Mouse (Mus musculus) activated CD4-positive, CD25-positive, alpha-beta regulatory T cell, adult 4 months (primary cell): Measurements from ENCODE around the gene Mef2a. TPM values are rescaled to one million over a fixed set of nuclear protein-coding genes. Genes with fewer than 3 reads are reported as not detected.

ENCODE experiments used
- ATAC-seq: one replicate; pipeline ENCODE4 v1.8.0; 2017
- polyA plus RNA-seq, 2 experiments: library from polyadenylated mRNA; unstranded; fragments of 100-300 nt; shearing (Covaris generic); gene quantifications; one replicate each; pipeline ENCODE4 v1.2.1; 2017

The Mef2a gene
- polyA plus RNA-seq, 2 experiments from 2014 or later = 10.5 to 11.3 TPM

DNA sequence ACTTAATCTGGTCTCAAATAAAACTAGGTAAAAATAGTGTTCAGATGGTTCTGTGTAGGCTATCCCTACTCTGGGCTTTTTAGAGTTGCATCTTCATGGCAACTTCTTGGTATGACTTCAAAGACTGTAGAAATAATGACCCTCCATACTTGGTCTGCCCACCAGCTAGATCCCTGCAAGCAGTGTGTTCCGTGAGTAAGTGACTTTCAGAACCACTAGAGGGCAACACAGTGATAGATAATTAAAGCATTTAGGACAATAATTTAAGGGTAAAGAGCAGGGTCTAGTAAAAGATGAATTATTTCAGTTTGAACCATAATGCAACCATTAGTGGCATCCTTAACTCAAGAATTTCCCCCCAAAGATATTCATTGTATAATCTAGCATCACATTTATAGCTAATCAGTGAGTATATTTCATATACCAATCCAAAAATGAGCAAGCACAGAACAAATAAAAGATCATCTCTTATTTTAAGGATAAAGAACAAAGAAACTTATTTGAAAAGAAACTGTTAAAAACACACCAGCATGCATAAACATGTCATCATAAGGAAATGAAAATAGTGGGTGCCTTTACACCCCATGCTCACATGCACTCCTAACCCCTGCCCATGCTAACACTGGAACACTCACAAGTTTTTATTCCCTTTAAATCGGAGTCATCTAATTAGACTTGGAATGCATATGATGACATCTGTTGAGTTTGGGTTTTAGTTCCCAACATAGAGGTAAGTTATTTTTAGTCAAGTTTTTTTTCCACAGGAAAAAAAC lies 129.4 kb downstream of the Mef2a start:
- ATAC-seq = no peak

DNA sequence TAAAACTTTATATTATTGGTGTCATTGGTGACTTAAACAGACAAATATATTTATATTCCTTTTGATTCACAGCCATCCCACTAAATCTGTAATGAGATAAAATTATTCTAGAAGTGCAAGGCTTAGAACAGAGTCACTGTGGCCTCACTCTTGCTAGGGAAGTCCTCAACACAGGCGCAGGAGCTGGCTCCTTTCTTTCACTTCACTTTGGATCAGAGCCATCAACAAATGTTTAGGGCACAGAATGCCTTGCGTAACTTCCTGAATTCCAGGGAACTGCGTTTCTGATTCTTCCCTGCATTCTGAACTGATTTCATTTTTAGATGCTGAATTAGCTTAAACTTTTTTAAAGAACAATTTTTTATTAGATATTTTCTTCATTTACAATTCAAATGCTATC lies 130.7 kb downstream of the Mef2a start:
- no peak for ATAC-seq

- ATAC-seq = no peak
Measured at GRCm38 (mm10) chr7:67237752-67238151, 134.9 kb downstream of the Mef2a start.

DNA sequence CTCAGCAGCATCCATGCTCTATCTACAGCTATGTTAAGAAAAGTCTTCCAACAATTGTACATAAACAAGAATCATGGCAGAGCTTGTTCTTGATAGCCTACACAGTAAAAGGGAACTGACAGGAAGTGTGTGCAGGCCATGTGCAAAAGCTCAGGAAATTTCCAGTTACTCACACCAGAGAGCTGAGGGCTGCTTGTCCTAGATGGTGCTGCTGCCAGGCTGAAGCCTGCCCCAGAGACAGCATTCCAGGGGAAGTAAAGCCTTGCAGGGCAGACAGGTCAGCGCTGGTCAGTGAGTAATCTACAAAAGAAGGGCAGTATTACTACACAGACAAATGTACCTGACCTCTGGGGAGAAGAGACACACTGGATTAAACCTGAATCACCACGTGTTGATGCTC lies 136.3 kb downstream of the Mef2a start:
- ATAC-seq = no peak

DNA sequence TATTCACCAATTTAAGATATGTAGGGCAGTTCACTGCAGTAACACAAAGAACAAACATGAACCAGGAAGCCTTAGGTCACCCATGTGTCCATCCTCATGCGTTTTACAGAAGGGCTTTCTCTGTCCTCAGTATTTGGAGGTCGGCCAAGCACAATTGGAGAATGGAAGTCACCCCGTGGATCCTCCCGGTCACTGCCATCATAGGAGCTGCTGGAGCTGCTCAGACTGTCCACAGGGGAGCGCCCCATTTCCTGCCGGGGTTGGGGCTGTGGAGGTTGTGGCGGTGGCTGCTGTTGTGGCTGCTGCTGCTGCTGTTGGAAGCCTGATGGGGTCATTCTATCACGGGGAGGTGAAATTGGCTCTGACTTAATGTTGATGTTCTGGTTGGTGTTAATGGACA lies 137.9 kb downstream of the Mef2a start:
- no peak for ATAC-seq

GRCm38 (mm10) chr7:67232504-67232903 lies 140.2 kb downstream of the Mef2a start:
- ATAC-seq = no peak

- no peak for ATAC-seq
Measured at GRCm38 (mm10) chr7:67230640-67231140, 142.0 kb downstream of the Mef2a start.

- ATAC-seq = no peak
Measured at GRCm38 (mm10) chr7:67230221-67230620, 142.4 kb downstream of the Mef2a start.

GRCm38 (mm10) chr7:67229701-67230100 lies 143.0 kb downstream of the Mef2a start:
- no peak for ATAC-seq

GRCm38 (mm10) chr7:67228891-67229602 lies 143.6 kb downstream of the Mef2a start:
- ATAC-seq = peak; percentile 73

GRCm38 (mm10) chr7:67228390-67228789 lies 144.3 kb downstream of the Mef2a start:
- ATAC-seq = no peak

DNA sequence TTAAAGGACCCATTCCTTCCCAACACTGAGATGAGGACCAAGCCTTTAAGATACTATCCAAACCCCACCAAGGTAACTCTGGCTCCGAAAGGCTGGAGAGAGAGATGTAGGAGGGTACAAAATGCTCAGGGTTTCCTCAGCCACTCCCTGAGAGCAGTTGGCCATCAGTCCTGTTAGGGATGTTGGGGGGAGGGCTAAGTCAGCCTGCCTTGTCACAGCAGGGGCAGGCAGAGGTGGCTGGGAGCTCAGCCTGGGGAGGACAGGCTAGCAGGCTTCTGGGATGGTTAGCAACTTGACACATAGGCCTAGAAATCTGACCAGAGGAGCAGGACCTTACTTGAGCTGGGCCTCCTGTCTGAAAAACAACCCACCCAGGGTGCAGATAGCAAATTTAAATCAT lies 145.1 kb downstream of the Mef2a start:
- ATAC-seq = no peak

DNA sequence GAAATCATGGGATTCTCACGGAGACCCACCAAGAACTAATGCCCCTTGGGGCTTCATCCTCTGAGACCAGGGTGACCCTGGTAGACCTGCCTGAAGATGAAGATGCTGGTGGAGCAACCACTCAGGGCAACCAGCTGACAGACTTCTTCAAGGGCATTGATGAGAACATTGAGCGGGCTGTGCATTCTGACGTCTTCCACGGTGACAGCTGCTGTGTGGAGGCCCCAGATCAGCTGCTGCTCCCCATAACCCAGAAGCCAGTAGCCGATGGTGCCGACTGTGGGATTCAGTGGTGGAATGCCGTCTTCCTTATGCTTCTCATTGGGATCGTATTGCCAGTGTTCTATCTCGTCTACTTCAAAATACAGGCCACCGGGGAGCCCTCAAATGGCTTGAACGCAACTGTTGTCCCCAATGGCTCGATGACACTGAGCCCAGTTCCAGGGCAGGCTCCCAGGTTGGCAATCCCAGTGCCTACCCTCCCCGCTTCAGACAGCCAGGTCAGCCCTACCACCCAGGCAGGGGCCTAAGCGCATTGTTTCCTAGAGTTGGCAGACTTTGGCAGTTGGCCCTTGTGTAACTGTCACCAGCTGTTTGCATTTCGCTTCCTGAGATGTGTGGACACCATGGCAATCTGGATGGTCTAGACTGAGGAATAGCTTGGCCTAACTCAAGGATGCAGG lies 146.6 kb downstream of the Mef2a start:
- ATAC-seq = no peak

DNA sequence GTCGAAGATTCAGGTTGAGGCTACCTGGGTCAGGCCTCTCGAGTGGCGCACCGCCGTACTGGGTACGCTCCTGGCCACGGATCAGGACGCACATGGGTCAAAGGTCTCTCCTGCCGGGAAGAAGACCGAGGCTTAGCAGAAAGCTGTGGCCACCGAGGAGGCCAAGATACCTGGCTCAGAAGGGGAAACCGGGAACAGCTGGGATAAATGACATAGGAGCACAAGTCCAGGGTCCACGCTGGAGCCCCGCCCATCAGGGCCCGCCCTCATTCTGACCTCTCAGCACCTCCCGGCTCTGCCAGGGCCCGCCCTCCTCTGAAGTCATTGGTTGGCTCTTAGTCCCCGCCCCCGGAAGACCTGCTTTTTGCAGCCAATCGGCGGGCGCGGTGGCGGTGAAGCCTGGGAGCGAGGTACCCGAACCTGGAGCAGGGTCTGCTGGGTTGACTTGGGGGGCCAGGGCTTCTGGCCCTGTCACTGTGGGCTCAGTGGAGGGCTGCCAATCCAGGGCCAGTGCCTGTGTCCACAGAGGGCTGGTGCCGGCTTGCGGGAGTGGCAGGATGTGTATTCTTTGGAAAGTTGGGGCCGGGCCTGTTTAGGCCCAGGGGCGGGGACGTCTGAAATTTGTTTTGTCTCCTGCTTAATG lies 150.3 kb downstream of the Mef2a start, which contains the start of gene Lysmd4:
TSS of gene Lysmd4 (plus strand) at position 325 of the 643 bp plus-strand sequence.
- ATAC-seq = peak; percentile 99

DNA sequence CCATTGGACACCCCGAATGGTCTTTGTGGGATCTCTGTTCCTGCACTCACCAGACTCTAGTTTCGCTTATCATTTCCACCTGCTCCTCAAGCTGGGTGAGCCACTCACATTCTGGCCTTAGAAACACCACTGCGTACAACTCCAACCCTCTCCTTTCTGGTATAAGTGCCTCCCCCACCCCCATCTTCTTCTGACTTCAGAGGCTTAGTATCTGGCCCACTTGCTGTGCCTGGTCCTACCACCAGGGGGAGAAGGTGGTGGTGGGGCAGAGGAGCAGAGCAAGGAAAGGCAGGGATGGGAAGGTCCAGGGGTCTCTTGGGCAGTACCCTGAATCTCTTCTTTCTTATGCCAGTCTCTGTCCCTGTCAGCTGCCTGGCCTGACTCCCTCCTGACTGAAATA lies 155.6 kb downstream of the Mef2a start:
- peak; percentile 71 for ATAC-seq

GRCm38 (mm10) chr7:67216351-67216750 lies 156.3 kb downstream of the Mef2a start:
- no peak for ATAC-seq

- ATAC-seq = no peak
Measured at GRCm38 (mm10) chr7:67213589-67213988, 159.1 kb downstream of the Mef2a start.

DNA sequence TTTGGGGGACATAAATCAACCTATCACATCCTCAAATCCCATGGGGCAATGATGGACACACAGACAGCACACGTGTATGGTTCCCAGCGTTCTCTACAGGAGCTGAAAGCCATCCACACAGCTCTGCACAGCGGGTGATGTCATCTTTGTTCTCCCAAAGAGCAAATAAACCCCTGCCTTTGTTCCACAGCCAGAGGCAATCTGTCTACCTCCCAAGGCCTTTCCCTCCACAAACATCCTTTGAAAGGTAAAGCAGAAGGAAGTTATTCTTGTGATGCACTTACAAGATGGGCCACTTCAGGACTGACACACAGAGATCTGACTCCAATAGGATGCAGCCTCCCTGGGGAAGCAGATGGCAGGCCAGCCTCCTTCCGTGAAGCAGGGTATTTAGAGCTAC lies 160.7 kb downstream of the Mef2a start:
- no peak for ATAC-seq

DNA sequence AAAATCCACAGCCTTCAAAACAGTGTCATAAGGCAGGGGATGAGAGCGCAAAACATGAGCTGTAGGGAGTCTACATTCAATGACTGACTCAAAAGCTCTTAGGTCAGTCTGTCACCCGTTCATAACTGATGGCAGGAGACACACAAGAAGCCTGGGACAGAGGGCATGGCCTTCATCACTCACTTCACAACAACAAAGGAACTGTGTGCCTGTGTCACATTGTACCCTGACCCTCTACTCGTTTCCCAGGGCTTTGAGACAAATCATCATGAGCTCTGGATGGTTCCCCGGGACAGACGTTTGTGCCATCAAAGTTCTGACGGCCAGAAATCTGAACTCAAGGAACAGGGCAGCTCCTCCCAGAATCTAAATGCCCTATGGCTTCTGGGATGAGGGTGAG lies 161.3 kb downstream of the Mef2a start:
- no peak for ATAC-seq

- ATAC-seq = no peak
Measured at GRCm38 (mm10) chr7:67210004-67210833, 162.4 kb downstream of the Mef2a start.

GRCm38 (mm10) chr7:67208317-67208716 lies 164.3 kb downstream of the Mef2a start:
- ATAC-seq = no peak

DNA sequence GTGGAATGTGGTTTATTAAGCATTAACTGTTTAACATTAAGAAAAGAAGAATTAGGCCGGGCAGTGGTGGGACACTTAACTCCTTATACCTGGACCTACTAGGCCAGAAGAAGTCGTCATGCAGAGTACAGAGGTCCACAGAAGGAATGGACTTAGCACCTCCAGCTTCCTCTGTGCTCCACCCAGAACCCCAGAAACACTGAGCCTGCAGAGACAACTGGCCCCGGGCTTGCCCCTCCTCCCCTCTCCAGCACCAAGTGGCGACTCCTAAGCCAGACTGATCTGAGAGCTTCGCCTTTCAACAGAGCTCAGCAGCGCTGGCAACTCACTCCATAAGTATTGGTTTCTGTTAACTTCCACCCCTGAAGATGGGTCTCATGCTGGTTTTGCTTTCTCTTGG lies 165.0 kb downstream of the Mef2a start:
- ATAC-seq = no peak
